Mouse (Mus musculus) bone marrow, adult 2 months (tissue): ENCODE data around the gene Coq5.

Experiments
- CTCF ChIP-seq: fragments of 200-500 bp; IDR thresholded peaks from 2 replicates; pipeline ENCODE4 v1.5.1; 2011; ENCODE audit warnings: low read length, control low read depth; ENCODE audit not compliant: control insufficient read depth, insufficient read depth
- POLR2A ChIP-seq: fragments of 200-500 bp; IDR thresholded peaks from 2 replicates; pipeline ENCODE4 v1.6.1; 2011; ENCODE audit warnings: low read depth, mild to moderate bottlenecking, control low read depth, low read length, borderline replicate concordance; ENCODE audit not compliant: control insufficient read depth

GRCm38 (mm10) chr5:115275998-115276397 is 3.5 kb upstream of the Coq5 start:
- TF ChIP-seq POLR2A (no peak), CTCF (peak; percentile 68)
